Mouse (Mus musculus) heart, postnatal 0 days (tissue): ENCODE results near the gene Tmco1. TPM values are rescaled to one million over a fixed set of nuclear protein-coding genes. Genes with fewer than 3 reads are reported as not detected.

Experiments
- ATAC-seq: fragments of 200-750 bp; cut with Nextera tagmentation; 2 replicates; pipeline ENCODE4 v1.8.0; 2017; ENCODE audit warnings: low read depth, moderate number of reproducible peaks, moderate library complexity; ENCODE audit not compliant: insufficient read depth
- DNase-seq: peaks from one replicate; pipeline ENCODE4 v3.0.0-alpha.2; 2016; ENCODE audit warnings: low spot score
- H3K27ac ChIP-seq: fragments of 300-500 bp; sonication (generic); 2 replicates; pipeline ENCODE4 v1.5.1; 2014; ENCODE audit warnings: low read depth, mild to moderate bottlenecking
- H3K27me3 ChIP-seq: fragments of 300-500 bp; sonication (generic); 2 replicates; pipeline ENCODE4 v1.6.1; 2014; ENCODE audit warnings: low read length, mixed read lengths; ENCODE audit not compliant: control insufficient read depth, insufficient read depth
- H3K36me3 ChIP-seq: fragments of 300-500 bp; sonication (generic); replicated peaks from 2 replicates; pipeline ENCODE4 v1.6.1; 2014; ENCODE audit warnings: low read length, mixed read lengths; ENCODE audit not compliant: control insufficient read depth, insufficient read depth
- H3K4me1 ChIP-seq: fragments of 300-500 bp; sonication (generic); 2 replicates; pipeline ENCODE4 v1.6.1; 2014; ENCODE audit warnings: antibody characterized with exemption; ENCODE audit not compliant: control insufficient read depth, insufficient read depth
- H3K4me2 ChIP-seq: fragments of 300-500 bp; sonication (generic); 2 replicates; pipeline ENCODE4 v1.6.1; 2014; ENCODE audit warnings: low read depth, mild to moderate bottlenecking, low read length, moderate library complexity
- H3K4me3 ChIP-seq: fragments of 300-500 bp; sonication (generic); 2 replicates; pipeline ENCODE4 v1.5.1; 2014; ENCODE audit warnings: low read depth, low read length
- H3K9ac ChIP-seq: fragments of 300-500 bp; sonication (generic); replicated peaks from 2 replicates; pipeline ENCODE4 v1.6.1; 2014; ENCODE audit warnings: low read depth, low read length, mixed read lengths
- H3K9me3 ChIP-seq: fragments of 300-500 bp; sonication (generic); replicated peaks from 2 replicates; pipeline ENCODE4 v1.6.1; 2016; ENCODE audit warnings: low read length; ENCODE audit not compliant: control insufficient read depth
- CTCF ChIP-seq: IDR thresholded peaks from 2 replicates; pipeline ENCODE4 v1.5.1; 2016; ENCODE audit warnings: antibody characterized with exemption, control low read depth, low read depth
- EP300 ChIP-seq: IDR thresholded peaks from 2 replicates; pipeline ENCODE4 v1.6.1; 2016; ENCODE audit warnings: antibody characterized with exemption, low read depth
- WGBS: fragments of 180-500 bp; shearing (Covaris S2); extraction: QIAGEN DNeasy Blood & Tissue Kit; methylation state at CpG from one replicate; pipeline ENCODE4 v1.1.7; 2014; 5-methylcytosine and 5-hydroxymethylcytosine counted together
- polyA plus RNA-seq: library from polyadenylated mRNA; unstranded; fragments of >200 nt; fragmentation: Nextera tagmentation; extraction: Ambion mirVana; gene quantifications from 2 replicates; pipeline ENCODE4 v1.2.1, GENCODE M21; 2015
- total RNA-seq: library from RNA; depleted of rRNA; stranded (reverse); fragments of >200 nt; gene quantifications from 2 replicates; pipeline ENCODE4 v1.2.3, GENCODE M21; 2014; ENCODE audit warnings: low replicate concordance

Tmco1 gene
- total and polyA plus RNA-seq, 2 experiments from 2014 or later: 68.1 to 86.6 TPM

DNA sequence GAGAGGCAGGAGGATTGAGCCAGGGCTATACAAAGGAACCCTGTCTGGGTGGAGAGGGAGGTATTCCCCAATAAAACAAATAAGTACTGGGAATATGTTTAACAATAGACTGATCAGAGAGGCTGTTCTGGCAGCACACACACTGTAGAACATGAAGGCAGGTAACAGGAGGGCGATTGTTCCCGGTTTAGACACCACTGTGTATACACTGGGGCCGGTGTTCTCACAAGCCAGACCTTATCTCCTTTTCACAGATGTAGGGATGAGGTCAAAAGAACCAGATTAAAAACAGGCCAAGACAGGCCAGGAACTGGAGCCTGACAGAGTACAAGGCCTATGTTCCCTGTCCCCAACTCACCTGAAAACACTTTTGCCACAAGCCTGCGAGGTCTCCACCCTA is 36.9 kb upstream of the Tmco1 start:
- TF ChIP-seq CTCF (no peak), EP300 (no peak)
- peak overlapping the region; percentile 90; the same call in 1 of the 2 replicates for H3K27ac ChIP-seq

GRCm38 (mm10) chr1:167271841-167272240 is 36.3 kb upstream of the Tmco1 start:
- no peak for ATAC-seq
- no peak for TF ChIP-seq EP300
- TF ChIP-seq CTCF: no peak
- Histone ChIP-seq H3K9ac (no peak overlapping the region), H3K27me3 (no peaks in the 10 kb centered on the region), H3K9me3 (no peaks in the 10 kb centered on the region), H3K4me2 (no peak overlapping the region), H3K4me3 (no peak overlapping the region), H3K4me1 (peaks cover 60% of the 10 kb centered on the region), H3K36me3 (no peaks in the 10 kb centered on the region), H3K27ac (peak overlapping the region; percentile 90; the same call in 1 of the 2 replicates)
- no peak for DNase-seq
- 23% methylated on average over 8 of the region's 8 CpGs for WGBS

More for the DNA sequence above, 36.9 kb upstream of the Tmco1 start:
- Histone ChIP-seq H3K4me1 (peaks cover 60% of the 10 kb centered on the region), H3K36me3 (no peaks in the 10 kb centered on the region), H3K9ac (no peak overlapping the region), H3K4me3 (no peak overlapping the region), H3K9me3 (no peaks in the 10 kb centered on the region), H3K27me3 (no peaks in the 10 kb centered on the region), H3K4me2 (0 out of 2 replicates have a peak overlapping the region, but pooled peaks have one; percentile 68)
- DNase-seq: no peak
- 37% methylated on average over 4 of the region's 4 CpGs for WGBS
- ATAC-seq: no peak

- peak overlapping the region; percentile 40 for H3K4me2 ChIP-seq
- no peak overlapping the region for H3K4me3 ChIP-seq
These were observed 34.6 kb upstream of the Tmco1 start for GRCm38 (mm10) chr1:167273380-167274163.

DNA sequence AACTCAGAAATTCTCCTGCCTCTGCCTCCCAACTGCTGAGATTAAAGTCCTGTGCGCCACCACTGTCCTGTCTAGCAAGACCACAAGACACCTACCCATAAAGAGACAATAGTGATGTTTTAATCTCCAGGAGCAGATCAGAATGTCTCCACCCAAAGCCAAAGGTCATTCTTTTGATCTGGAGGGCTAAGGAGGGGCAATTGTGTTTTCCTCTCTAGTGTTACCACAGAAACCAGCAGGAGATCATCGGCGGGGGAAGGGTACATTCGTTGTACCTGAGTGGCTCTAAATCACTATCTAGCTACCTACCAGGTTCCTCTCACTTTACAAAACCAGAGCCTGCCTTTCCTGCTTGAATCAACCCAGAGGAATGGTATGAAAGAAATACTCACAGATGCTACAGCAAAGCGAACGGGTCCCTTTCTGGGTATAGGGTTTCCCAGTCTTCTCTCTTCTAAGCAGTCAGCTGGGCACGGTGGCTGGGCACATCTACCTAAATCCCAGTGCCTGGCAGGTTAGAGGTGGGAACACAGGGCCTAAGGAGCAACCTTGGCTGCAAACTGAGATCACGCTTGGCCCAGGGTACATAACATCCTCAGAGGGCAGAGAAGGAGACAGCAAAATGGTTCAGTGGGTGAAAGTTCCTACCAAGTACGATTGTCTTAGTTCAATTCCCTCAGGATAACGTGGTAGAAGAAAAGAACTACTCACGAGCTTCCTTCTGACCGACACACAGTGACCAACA is 33.4 kb upstream of the Tmco1 start:
- no peak overlapping the region for H3K4me2 ChIP-seq
- no peak overlapping the region for H3K9ac ChIP-seq
- DNase-seq (no peak), ATAC-seq (no peak)
- TF ChIP-seq EP300 (no peak), CTCF (no peak)
- H3K9me3 ChIP-seq: no peaks in the 10 kb centered on the region
- no peak overlapping the region for H3K27ac ChIP-seq
- H3K4me1 ChIP-seq: peaks cover 48% of the 10 kb centered on the region
- H3K36me3 ChIP-seq: no peaks in the 10 kb centered on the region
- WGBS: 76% methylated on average over 12 of the region's 12 CpGs
- no peak overlapping the region for H3K4me3 ChIP-seq
- H3K27me3 ChIP-seq: no peaks in the 10 kb centered on the region

More at GRCm38 (mm10) chr1:167273380-167274163, 34.6 kb upstream of the Tmco1 start:
- Histone ChIP-seq H3K9me3 (no peaks in the 10 kb centered on the region), H3K9ac (no peak overlapping the region), H3K4me1 (peaks cover 52% of the 10 kb centered on the region), H3K27me3 (no peaks in the 10 kb centered on the region), H3K27ac (peak overlapping the region; percentile 66), H3K36me3 (no peaks in the 10 kb centered on the region)
- WGBS: 24% methylated on average over 13 of the region's 14 CpGs
- no peak for ATAC-seq
- TF ChIP-seq CTCF (no peak), EP300 (no peak)
- peak; percentile 29 for DNase-seq

DNA sequence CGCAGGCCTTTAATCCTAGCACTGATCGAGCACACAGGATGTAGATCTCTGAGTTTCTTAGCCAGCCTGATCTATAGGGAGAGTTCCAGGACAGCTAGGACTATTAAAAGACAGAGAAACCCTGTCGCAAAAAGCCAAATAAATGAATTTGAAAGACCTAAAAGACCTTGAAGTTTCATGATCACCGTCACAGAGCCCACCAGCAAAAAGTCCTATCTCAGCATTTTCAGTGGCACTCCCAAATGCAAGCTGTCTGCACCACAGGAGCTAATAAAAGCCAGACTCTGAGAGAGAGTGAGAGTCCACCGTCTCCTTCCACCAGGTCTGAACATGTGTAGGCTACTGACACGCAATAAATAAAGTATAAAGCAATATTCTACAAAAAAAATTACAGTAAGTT is 29.8 kb upstream of the Tmco1 start:
- no peak for DNase-seq
- TF ChIP-seq EP300 (no peak), CTCF (no peak)
- no peak for ATAC-seq
- Histone ChIP-seq H3K27ac (peak overlapping the region; percentile 49), H3K36me3 (no peaks in the 10 kb centered on the region), H3K9ac (no peak overlapping the region), H3K4me1 (peaks cover 21% of the 10 kb centered on the region), H3K4me3 (no peak overlapping the region), H3K27me3 (no peaks in the 10 kb centered on the region), H3K4me2 (no peak overlapping the region), H3K9me3 (no peaks in the 10 kb centered on the region)
- 58% methylated on average over 6 of the region's 6 CpGs for WGBS
